Mouse (Mus musculus) thymus, adult 2 months (tissue): Measurements from ENCODE around the gene Sorbs2. TPM values are rescaled to one million over a fixed set of nuclear protein-coding genes. Genes with fewer than 3 reads are reported as not detected.
A peak's percentile ranks its signal among the peaks of the same experiment; 100 is the strongest.

Experiments
- DNase-seq: peaks from one replicate; pipeline ENCODE4 v3.0.0; 2021
- H3K27ac ChIP-seq: fragments of 200-500 bp; 2 replicates; pipeline ENCODE4 v1.5.1; 2012; ENCODE audit warnings: low read length, control low read depth; ENCODE audit not compliant: control insufficient read depth, insufficient read depth
- H3K27me3 ChIP-seq: fragments of 200-500 bp; 2 replicates; pipeline ENCODE4 v1.6.1; 2012; ENCODE audit warnings: mild to moderate bottlenecking, low read length, moderate library complexity, mixed read lengths; ENCODE audit not compliant: control insufficient read depth, insufficient read depth
- H3K36me3 ChIP-seq: fragments of 200-500 bp; 2 replicates; pipeline ENCODE4 v1.6.1; 2012; ENCODE audit warnings: mild to moderate bottlenecking, low read length, moderate library complexity; ENCODE audit not compliant: control insufficient read depth, insufficient read depth
- H3K4me1 ChIP-seq: fragments of 200-500 bp; replicated peaks from 2 replicates; pipeline ENCODE4 v1.6.1; 2012; ENCODE audit warnings: low read length; ENCODE audit not compliant: control insufficient read depth, insufficient read depth
- H3K4me3 ChIP-seq: fragments of 200-500 bp; 2 replicates; pipeline ENCODE4 v1.5.1; 2012; ENCODE audit warnings: mild to moderate bottlenecking, low read length, control low read depth, moderate library complexity; ENCODE audit not compliant: control insufficient read depth, insufficient read depth
- CTCF ChIP-seq: fragments of 200-500 bp; IDR thresholded peaks from 2 replicates; pipeline ENCODE4 v1.5.1; 2012; ENCODE audit warnings: mild to moderate bottlenecking, control low read depth, low read length, moderate library complexity, borderline replicate concordance; ENCODE audit not compliant: control insufficient read depth, poor library complexity, insufficient read depth; ENCODE audit errors: extremely low read depth
- POLR2A ChIP-seq: fragments of 200-500 bp; IDR thresholded peaks from 2 replicates; pipeline ENCODE4 v1.6.1; 2012; ENCODE audit warnings: mild to moderate bottlenecking, low read length, control low read depth, moderate library complexity; ENCODE audit not compliant: control insufficient read depth, poor library complexity, insufficient read depth; ENCODE audit errors: extremely low read depth
- WGBS: fragments of 180-500 bp; shearing (Covaris S2); methylation state at CpG from one replicate; pipeline ENCODE4 v1.1.7; 2018; 5-methylcytosine and 5-hydroxymethylcytosine counted together
- polyA plus RNA-seq: library from polyadenylated mRNA; depleted of rRNA; stranded (reverse); fragments of >200 nt; gene quantifications from 2 replicates; pipeline ENCODE4 v1.2.3, GENCODE M21; 2012

Gene Sorbs2
- polyA plus RNA-seq, 1 experiment = 9.0 TPM

GRCm38 (mm10) chr8:45775481-45775880 lies 267.9 kb downstream of the Sorbs2 start:
- no peak overlapping the region for H3K27ac ChIP-seq
- no peak for TF ChIP-seq POLR2A
- no peak for TF ChIP-seq CTCF
- no peak for DNase-seq
- no peak overlapping the region for H3K4me3 ChIP-seq
- no peaks in the 10 kb centered on the region for H3K36me3 ChIP-seq
- 96% methylated on average over 7 of the region's 7 CpGs for WGBS
- no peaks in the 10 kb centered on the region for H3K4me1 ChIP-seq
- no peaks in the 10 kb centered on the region for H3K27me3 ChIP-seq

GRCm38 (mm10) chr8:45776366-45776765 lies 268.8 kb downstream of the Sorbs2 start:
- H3K36me3 ChIP-seq = no peaks in the 10 kb centered on the region
- no peak overlapping the region for H3K27ac ChIP-seq
- TF ChIP-seq POLR2A = no peak
- TF ChIP-seq CTCF = no peak
- no peak for DNase-seq
- no peaks in the 10 kb centered on the region for H3K4me1 ChIP-seq
- WGBS = 94% methylated on average over 9 of the region's 9 CpGs
- H3K4me3 ChIP-seq = no peak overlapping the region
- H3K27me3 ChIP-seq = no peaks in the 10 kb centered on the region

GRCm38 (mm10) chr8:45776977-45777376 lies 269.4 kb downstream of the Sorbs2 start:
- Histone ChIP-seq H3K27ac (no peak overlapping the region), H3K4me1 (no peaks in the 10 kb centered on the region), H3K4me3 (no peak overlapping the region), H3K27me3 (no peaks in the 10 kb centered on the region), H3K36me3 (no peaks in the 10 kb centered on the region)
- TF ChIP-seq CTCF = no peak
- no peak for TF ChIP-seq POLR2A
- 95% methylated on average over 7 of the region's 7 CpGs for WGBS
- no peak for DNase-seq

- H3K36me3 ChIP-seq = no peaks in the 10 kb centered on the region
- WGBS = 44% methylated on average over 4 of the region's 4 CpGs
- no peak for TF ChIP-seq CTCF
- no peak for TF ChIP-seq POLR2A
- no peak for DNase-seq
- H3K4me1 ChIP-seq = no peaks in the 10 kb centered on the region
- no peak overlapping the region for H3K27ac ChIP-seq
- no peaks in the 10 kb centered on the region for H3K27me3 ChIP-seq
- H3K4me3 ChIP-seq = no peak overlapping the region
Observed at GRCm38 (mm10) chr8:45780585-45780984, 273.0 kb downstream of the Sorbs2 start.

GRCm38 (mm10) chr8:45788610-45789009 lies 281.0 kb downstream of the Sorbs2 start:
- H3K36me3 ChIP-seq = no peaks in the 10 kb centered on the region
- no peak overlapping the region for H3K27ac ChIP-seq
- H3K27me3 ChIP-seq = no peaks in the 10 kb centered on the region
- no peak overlapping the region for H3K4me3 ChIP-seq
- TF ChIP-seq CTCF (no peak), POLR2A (no peak)
- H3K4me1 ChIP-seq = no peaks in the 10 kb centered on the region
- DNase-seq = no peak
- 89% methylated on average over 3 of the region's 3 CpGs for WGBS

- peak; percentile 4 for DNase-seq
- Histone ChIP-seq H3K4me3 (no peak overlapping the region), H3K36me3 (no peaks in the 10 kb centered on the region), H3K27ac (no peak overlapping the region), H3K4me1 (no peaks in the 10 kb centered on the region), H3K27me3 (no peaks in the 10 kb centered on the region)
- WGBS = 88% methylated on average over 14 of the region's 14 CpGs
- TF ChIP-seq CTCF (no peak), POLR2A (no peak)
Observed at GRCm38 (mm10) chr8:45794847-45795246, 287.3 kb downstream of the Sorbs2 start.

- 62% methylated on average over 11 of the region's 11 CpGs for WGBS
- TF ChIP-seq POLR2A (no peak), CTCF (no peak)
- no peak overlapping the region for H3K27ac ChIP-seq
- peak; percentile 4 for DNase-seq
- H3K4me1 ChIP-seq = no peaks in the 10 kb centered on the region
- no peak overlapping the region for H3K4me3 ChIP-seq
- H3K27me3 ChIP-seq = no peaks in the 10 kb centered on the region
- H3K36me3 ChIP-seq = no peaks in the 10 kb centered on the region
Observed at GRCm38 (mm10) chr8:45796331-45796740, 288.7 kb downstream of the Sorbs2 start.
